Mouse (Mus musculus): ENCODE data around the gene Tlr4. TPM values are rescaled to one million over a fixed set of nuclear protein-coding genes. Genes with fewer than 3 reads are reported as not detected.

Gene Tlr4
- polyA plus RNA-seq, 1 experiment from 2014 or later = 2.9 TPM

GRCm38 (mm10) chr4:66900126-66900525 lies 72.7 kb downstream of the Tlr4 start:
- H3K4me1 ChIP-seq (replicated peaks) = no peaks in the 10 kb centered on the region
- no peak overlapping the region for H3K27ac ChIP-seq (replicated peaks)
- no peaks in the 10 kb centered on the region for H3K27me3 ChIP-seq
- no peak overlapping the region for H3K4me2 ChIP-seq
- no peak for ATAC-seq (ENCODE audit: insufficient read depth)
- H3K36me3 ChIP-seq (replicated peaks) = no peaks in the 10 kb centered on the region
- no peak overlapping the region for H3K4me3 ChIP-seq (replicated peaks)
- no peaks in the 10 kb centered on the region for H3K9me3 ChIP-seq (replicated peaks)
- H3K9ac ChIP-seq = no peak overlapping the region

GRCm38 (mm10) chr4:66901498-66901897 lies 74.1 kb downstream of the Tlr4 start:
- H3K9me3 ChIP-seq (replicated peaks) = no peaks in the 10 kb centered on the region
- no peak overlapping the region for H3K4me3 ChIP-seq (replicated peaks)
- no peaks in the 10 kb centered on the region for H3K4me1 ChIP-seq (replicated peaks)
- H3K27me3 ChIP-seq = no peaks in the 10 kb centered on the region
- no peak for ATAC-seq (ENCODE audit: insufficient read depth)
- H3K4me2 ChIP-seq = no peak overlapping the region
- no peak overlapping the region for H3K9ac ChIP-seq
- H3K27ac ChIP-seq (replicated peaks) = no peak overlapping the region
- H3K36me3 ChIP-seq (replicated peaks) = no peaks in the 10 kb centered on the region

GRCm38 (mm10) chr4:66908376-66908775 lies 81.0 kb downstream of the Tlr4 start:
- Histone ChIP-seq H3K9me3 (replicated peaks) (no peaks in the 10 kb centered on the region), H3K27ac (replicated peaks) (no peak overlapping the region), H3K4me2 (no peak overlapping the region), H3K9ac (no peak overlapping the region), H3K4me1 (replicated peaks) (no peaks in the 10 kb centered on the region), H3K36me3 (replicated peaks) (no peaks in the 10 kb centered on the region), H3K27me3 (no peaks in the 10 kb centered on the region), H3K4me3 (replicated peaks) (no peak overlapping the region)
- ATAC-seq (ENCODE audit: insufficient read depth) = no peak

GRCm38 (mm10) chr4:66919630-66920372 lies 92.4 kb downstream of the Tlr4 start:
- Histone ChIP-seq H3K27ac (replicated peaks) (no peak overlapping the region), H3K4me3 (replicated peaks) (no peak overlapping the region), H3K36me3 (replicated peaks) (no peaks in the 10 kb centered on the region), H3K9ac (no peak overlapping the region), H3K9me3 (replicated peaks) (no peaks in the 10 kb centered on the region), H3K4me2 (no peak overlapping the region), H3K4me1 (replicated peaks) (no peaks in the 10 kb centered on the region), H3K27me3 (no peaks in the 10 kb centered on the region)
- WGBS (ENCODE audit: insufficient replicate concordance) = 65% methylated on average over 3 of the region's 3 CpGs
- ATAC-seq (ENCODE audit: insufficient read depth) = no peak

- Histone ChIP-seq H3K4me1 (replicated peaks) (no peaks in the 10 kb centered on the region), H3K27ac (replicated peaks) (no peak overlapping the region), H3K4me2 (no peak overlapping the region), H3K9me3 (replicated peaks) (no peaks in the 10 kb centered on the region), H3K36me3 (replicated peaks) (no peaks in the 10 kb centered on the region), H3K9ac (no peak overlapping the region), H3K27me3 (no peaks in the 10 kb centered on the region), H3K4me3 (replicated peaks) (no peak overlapping the region)
- no peak for ATAC-seq (ENCODE audit: insufficient read depth)
- 38% methylated on average over 3 of the region's 3 CpGs for WGBS (ENCODE audit: insufficient replicate concordance)
Measured at GRCm38 (mm10) chr4:66923616-66924276, 96.4 kb downstream of the Tlr4 start.

GRCm38 (mm10) chr4:66926066-66926465 lies 98.7 kb downstream of the Tlr4 start:
- Histone ChIP-seq H3K9me3 (replicated peaks) (no peaks in the 10 kb centered on the region), H3K4me2 (no peak overlapping the region), H3K27me3 (no peaks in the 10 kb centered on the region), H3K4me3 (replicated peaks) (no peak overlapping the region), H3K9ac (no peak overlapping the region), H3K27ac (replicated peaks) (no peak overlapping the region), H3K36me3 (replicated peaks) (no peaks in the 10 kb centered on the region), H3K4me1 (replicated peaks) (no peaks in the 10 kb centered on the region)
- ATAC-seq (ENCODE audit: insufficient read depth) = no peak
- WGBS (ENCODE audit: insufficient replicate concordance) = 62% methylated on average over 4 of the region's 4 CpGs

GRCm38 (mm10) chr4:66927537-66928088 lies 100.2 kb downstream of the Tlr4 start:
- H3K9ac ChIP-seq = no peak overlapping the region
- no peaks in the 10 kb centered on the region for H3K4me1 ChIP-seq (replicated peaks)
- H3K4me2 ChIP-seq = no peak overlapping the region
- no peak for ATAC-seq (ENCODE audit: insufficient read depth)
- H3K9me3 ChIP-seq (replicated peaks) = no peaks in the 10 kb centered on the region
- H3K27me3 ChIP-seq = no peaks in the 10 kb centered on the region
- H3K4me3 ChIP-seq (replicated peaks) = no peak overlapping the region
- no peak overlapping the region for H3K27ac ChIP-seq (replicated peaks)
- H3K36me3 ChIP-seq (replicated peaks) = no peaks in the 10 kb centered on the region
- 17% methylated on average over 2 of the region's 2 CpGs for WGBS (ENCODE audit: insufficient replicate concordance)

GRCm38 (mm10) chr4:66938489-66939061 lies 111.2 kb downstream of the Tlr4 start:
- Histone ChIP-seq H3K4me3 (replicated peaks) (no peak overlapping the region), H3K4me2 (no peak overlapping the region), H3K9me3 (replicated peaks) (no peaks in the 10 kb centered on the region), H3K4me1 (replicated peaks) (no peaks in the 10 kb centered on the region), H3K27me3 (no peaks in the 10 kb centered on the region), H3K9ac (no peak overlapping the region), H3K27ac (replicated peaks) (no peak overlapping the region), H3K36me3 (replicated peaks) (no peaks in the 10 kb centered on the region)
- ATAC-seq (ENCODE audit: insufficient read depth) = no peak
- 55% methylated on average over 4 of the region's 4 CpGs for WGBS (ENCODE audit: insufficient replicate concordance)

- Histone ChIP-seq H3K27me3 (no peaks in the 10 kb centered on the region), H3K27ac (replicated peaks) (no peak overlapping the region), H3K4me3 (replicated peaks) (no peak overlapping the region), H3K9me3 (replicated peaks) (no peaks in the 10 kb centered on the region), H3K4me1 (replicated peaks) (no peaks in the 10 kb centered on the region), H3K9ac (no peak overlapping the region), H3K4me2 (no peak overlapping the region), H3K36me3 (replicated peaks) (no peaks in the 10 kb centered on the region)
- no peak for ATAC-seq (ENCODE audit: insufficient read depth)
- WGBS (ENCODE audit: insufficient replicate concordance) = 71% methylated on average over 1 of the region's 1 CpGs
Measured at GRCm38 (mm10) chr4:66941894-66942293, 114.5 kb downstream of the Tlr4 start.

GRCm38 (mm10) chr4:66943699-66944098 lies 116.3 kb downstream of the Tlr4 start:
- H3K9me3 ChIP-seq (replicated peaks) = no peaks in the 10 kb centered on the region
- no peak overlapping the region for H3K4me2 ChIP-seq
- no peak overlapping the region for H3K4me3 ChIP-seq (replicated peaks)
- no peaks in the 10 kb centered on the region for H3K36me3 ChIP-seq (replicated peaks)
- no peaks in the 10 kb centered on the region for H3K4me1 ChIP-seq (replicated peaks)
- no peak for ATAC-seq (ENCODE audit: insufficient read depth)
- no peak overlapping the region for H3K27ac ChIP-seq (replicated peaks)
- H3K9ac ChIP-seq = no peak overlapping the region
- H3K27me3 ChIP-seq = no peaks in the 10 kb centered on the region

GRCm38 (mm10) chr4:66947657-66948056 lies 120.3 kb downstream of the Tlr4 start:
- Histone ChIP-seq H3K27ac (replicated peaks) (no peak overlapping the region), H3K9me3 (replicated peaks) (no peaks in the 10 kb centered on the region), H3K4me1 (replicated peaks) (no peaks in the 10 kb centered on the region), H3K27me3 (no peaks in the 10 kb centered on the region), H3K4me3 (replicated peaks) (no peak overlapping the region), H3K4me2 (no peak overlapping the region), H3K9ac (no peak overlapping the region), H3K36me3 (replicated peaks) (no peaks in the 10 kb centered on the region)
- 35% methylated on average over 1 of the region's 1 CpGs for WGBS (ENCODE audit: insufficient replicate concordance)
- no peak for ATAC-seq (ENCODE audit: insufficient read depth)
